8 mouse cellular contexts compared by ENCODE assay signal in genomic region chr3:130819031-130819836, GRCm38 (mm10).
DNase-seq lines count a peak whose midpoint lies in the region; ATAC-seq lines count a peak whose summit lies in the region.

No protein-coding gene starts in this region.

- ATAC-seq in lung, embryonic 16.5 days (ENCODE audit: low read depth) = peak; percentile 58
- peak; percentile 25; the same call in 1 of the 2 replicates for ATAC-seq in forebrain, embryonic 11.5 days (replicated peaks; ENCODE audit: low FRiP score)
- peak; percentile 34; the same call in 1 of the 2 replicates for ATAC-seq in limb, embryonic 11.5 days (ENCODE audit: insufficient number of reproducible peaks, low FRiP score, low TSS enrichment, low read depth)
- ATAC-seq in neural tube, embryonic 15.5 days (ENCODE audit: low FRiP score) = peak; percentile 70

- DNase-seq in lung, postnatal 36 days = no peak
- no peak for DNase-seq in forebrain, embryonic 11.5 days (ENCODE audit: low spot score)
- DNase-seq in limb, embryonic 11.5 days (ENCODE audit: low spot score) = no peak
- DNase-seq in natural killer cell, adult 2 months (ENCODE audit: low spot score in 2 of 2) = no peak
- DNase-seq in layer of hippocampus, postnatal 14 days (ENCODE audit: low spot score in 2 of 2) = no peak
- no peak for DNase-seq in adrenal gland, adult 2 months

- H3K4me3 ChIP-seq in lung, embryonic 16.5 days (ENCODE audit: low read length) = peak overlapping the region; percentile 45
- H3K4me3 ChIP-seq in forebrain, embryonic 11.5 days (ENCODE audit: low read depth, low read length) = peak overlapping the region; percentile 13; the same call in 1 of the 2 replicates
- peak overlapping the region; percentile 5; the same call in 1 of the 2 replicates for H3K4me3 ChIP-seq in limb, embryonic 11.5 days (ENCODE audit: low read depth, low read length)
- H3K4me3 ChIP-seq in neural tube, embryonic 15.5 days (replicated peaks) = peak overlapping the region; percentile 37

- H3K9me3 ChIP-seq in lung, embryonic 16.5 days (ENCODE audit: control insufficient read depth, low read length) = no peaks in the 10 kb centered on the region
- no peaks in the 10 kb centered on the region for H3K9me3 ChIP-seq in forebrain, embryonic 11.5 days (ENCODE audit: control insufficient read depth, low read length)
- no peaks in the 10 kb centered on the region for H3K9me3 ChIP-seq in limb, embryonic 11.5 days (ENCODE audit: control insufficient read depth, low read length)
- no peaks in the 10 kb centered on the region for H3K9me3 ChIP-seq in neural tube, embryonic 15.5 days (replicated peaks)

- peak overlapping the region; percentile 57 for H3K9ac ChIP-seq in lung, embryonic 16.5 days (ENCODE audit: low read length)
- H3K9ac ChIP-seq in forebrain, embryonic 11.5 days (ENCODE audit: low read length) = peak overlapping the region; percentile 52
- H3K9ac ChIP-seq in limb, embryonic 11.5 days (ENCODE audit: low read length) = peak overlapping the region; percentile 47; the same call in 1 of the 2 replicates
- peak overlapping the region; percentile 34 for H3K9ac ChIP-seq in neural tube, embryonic 15.5 days (replicated peaks)

- H3K4me2 ChIP-seq in lung, embryonic 16.5 days (ENCODE audit: low read depth, low read length) = peak overlapping the region; percentile 69
- H3K4me2 ChIP-seq in forebrain, embryonic 11.5 days (ENCODE audit: low read depth, low read length, severe bottlenecking) = peak overlapping the region; percentile 53
- peak overlapping the region; percentile 44 for H3K4me2 ChIP-seq in limb, embryonic 11.5 days (ENCODE audit: low read depth, severe bottlenecking)
- peak overlapping the region; percentile 62 for H3K4me2 ChIP-seq in neural tube, embryonic 15.5 days

- H3K36me3 ChIP-seq in lung, embryonic 16.5 days (ENCODE audit: control insufficient read depth, insufficient read depth, low read length) = no peaks in the 10 kb centered on the region
- H3K36me3 ChIP-seq in forebrain, embryonic 11.5 days (ENCODE audit: control insufficient read depth, insufficient read depth, low read length) = no peaks in the 10 kb centered on the region
- no peaks in the 10 kb centered on the region for H3K36me3 ChIP-seq in limb, embryonic 11.5 days (ENCODE audit: control insufficient read depth, insufficient read depth, low read length)
- no peaks in the 10 kb centered on the region for H3K36me3 ChIP-seq in neural tube, embryonic 15.5 days

- H3K4me1 ChIP-seq in lung, embryonic 16.5 days (replicated peaks; ENCODE audit: control insufficient read depth, insufficient read depth, low read length) = peaks cover 8% of the 10 kb centered on the region; the same call in 1 of the 2 replicates
- H3K4me1 ChIP-seq in forebrain, embryonic 11.5 days (replicated peaks; ENCODE audit: control insufficient read depth, insufficient read depth, low read length) = no peaks in the 10 kb centered on the region; the same call in 1 of the 2 replicates
- no peaks in the 10 kb centered on the region for H3K4me1 ChIP-seq in limb, embryonic 11.5 days (ENCODE audit: control insufficient read depth, insufficient read depth, low read length)
- H3K4me1 ChIP-seq in neural tube, embryonic 15.5 days = peaks cover 3% of the 10 kb centered on the region; the same call in 1 of the 2 replicates

- H3K27ac ChIP-seq in lung, embryonic 16.5 days (ENCODE audit: low read length) = no peak overlapping the region
- H3K27ac ChIP-seq in forebrain, embryonic 11.5 days (ENCODE audit: low read depth, low read length) = no peak overlapping the region
- no peak overlapping the region for H3K27ac ChIP-seq in limb, embryonic 11.5 days (replicated peaks; ENCODE audit: low read depth, low read length)
- H3K27ac ChIP-seq in neural tube, embryonic 15.5 days (replicated peaks) = no peak overlapping the region

- 34% methylated on average over 17 of the region's 17 CpGs for WGBS in lung, embryonic 16.5 days
- WGBS in forebrain, embryonic 11.5 days = 41% methylated on average over 17 of the region's 17 CpGs
- WGBS in limb, embryonic 11.5 days = 38% methylated on average over 17 of the region's 17 CpGs
- WGBS in neural tube, embryonic 15.5 days = 44% methylated on average over 17 of the region's 17 CpGs

- H3K27me3 ChIP-seq in lung, embryonic 16.5 days (ENCODE audit: control insufficient read depth, insufficient read depth, low read depth, low read length) = no peaks in the 10 kb centered on the region
- no peaks in the 10 kb centered on the region for H3K27me3 ChIP-seq in forebrain, embryonic 11.5 days (ENCODE audit: control insufficient read depth, insufficient read depth, low read length)
- no peaks in the 10 kb centered on the region for H3K27me3 ChIP-seq in limb, embryonic 11.5 days (ENCODE audit: control insufficient read depth, insufficient read depth, low read length)
- H3K27me3 ChIP-seq in neural tube, embryonic 15.5 days (replicated peaks) = no peaks in the 10 kb centered on the region
